Mouse (Mus musculus) mesoderm, embryonic 11.5 days (tissue): Measurements from ENCODE around the gene Acat3.
"Not testable (repeated sequence)": the region's sequence is repeated elsewhere in the genome, so short reads cannot be mapped to it uniquely, and the experiment has no call there.

ENCODE experiments used
- DNase-seq: peaks from one replicate; pipeline ENCODE4 v3.0.0-alpha.2; 2012; ENCODE audit warnings: low read depth, low spot score

Acat3 gene

GRCm38 (mm10) chr17:12916588-12917380, 23.6 kb downstream of the Acat3 start:
- peak; percentile 41 for DNase-seq

- peak; percentile 99 for DNase-seq
Measured at GRCm38 (mm10) chr17:12915881-12916583, 24.4 kb downstream of the Acat3 start, which contains the start of gene Mrpl18. Gene Mrpl18 (minus strand): TSS chr17:12916345.

- DNase-seq, result no peak
Measured at GRCm38 (mm10) chr17:12915488-12915880, 24.9 kb downstream of the Acat3 start, which contains the start of gene Tcp1. Gene Tcp1 (plus strand): TSS chr17:12915701.

- no peak for DNase-seq
Measured at GRCm38 (mm10) chr17:12910391-12910790, 30.0 kb downstream of the Acat3 start.

- DNase-seq, result no peak
Measured at GRCm38 (mm10) chr17:12909361-12910280, 30.8 kb downstream of the Acat3 start, which contains the start of gene Pnldc1. Gene Pnldc1 (minus strand): TSS chr17:12910230.

- DNase-seq, result no peak
Measured at GRCm38 (mm10) chr17:12906436-12906835, 34.0 kb downstream of the Acat3 start.

GRCm38 (mm10) chr17:12905810-12906209, 34.6 kb downstream of the Acat3 start:
- DNase-seq, result no peak

GRCm38 (mm10) chr17:12904349-12904748, 36.1 kb downstream of the Acat3 start:
- no peak for DNase-seq

- DNase-seq, result no peak
Measured at GRCm38 (mm10) chr17:12903372-12904333, 36.7 kb downstream of the Acat3 start.

- no peak for DNase-seq
Measured at GRCm38 (mm10) chr17:12902291-12902690, 38.1 kb downstream of the Acat3 start.

- not testable (repeated sequence) for DNase-seq
Measured at GRCm38 (mm10) chr17:12898607-12899006, 41.8 kb downstream of the Acat3 start.

GRCm38 (mm10) chr17:12897674-12898073, 42.7 kb downstream of the Acat3 start:
- DNase-seq, result no peak

- DNase-seq, result no peak
Measured at GRCm38 (mm10) chr17:12892033-12892432, 48.4 kb downstream of the Acat3 start.

GRCm38 (mm10) chr17:12891054-12891453, 49.3 kb downstream of the Acat3 start:
- DNase-seq, result no peak

GRCm38 (mm10) chr17:12887021-12887775, 53.2 kb downstream of the Acat3 start:
- no peak for DNase-seq

GRCm38 (mm10) chr17:12886620-12887019, 53.8 kb downstream of the Acat3 start:
- DNase-seq, result no peak

- DNase-seq, result no peak
Measured at GRCm38 (mm10) chr17:12881216-12881615, 59.2 kb downstream of the Acat3 start.

- peak; percentile 88 for DNase-seq
Measured at GRCm38 (mm10) chr17:12880178-12880577, 60.2 kb downstream of the Acat3 start.

GRCm38 (mm10) chr17:12875734-12876133, 64.7 kb downstream of the Acat3 start, which contains the start of gene Mrgprh:
Gene Mrgprh (plus strand): TSS chr17:12876034.
- DNase-seq, result no peak
